Mouse (Mus musculus) left cerebral cortex, postnatal 10 days (tissue): ENCODE measurements at regions not wholly inside any gene's neighbourhood (a gene's known extent, or its start where the extent isn't known, plus 50 kb on each side); places are given as distances from the start of the nearest gene placed in this dataset.

ENCODE experiments used
- DNase-seq, 2 experiments: peaks; one replicate each; pipeline ENCODE4 v3.0.0; 2021 to 2022; ENCODE audit warnings: low spot score in 2 of 2, mixed read lengths in 1 of 2; ENCODE audit errors: extremely low spot score in 1 of 2
- intact Hi-C: fragments of 180-260 bp; cut with DNase I; formaldehyde crosslinking; loops from one replicate; pipeline ENCODE4 v1.15.1; 2025

GRCm38 (mm10) chr11:17460024-17460919 lies 202.9 kb downstream of the C1d start:
- peak; percentile 4 to 16 for DNase-seq
- intact Hi-C loops = loop anchor here (5.0 to 10.0 kb wide), 3 partner anchors 175 to 1562 kb away; no protein-coding TSS in a partner anchor

DNA sequence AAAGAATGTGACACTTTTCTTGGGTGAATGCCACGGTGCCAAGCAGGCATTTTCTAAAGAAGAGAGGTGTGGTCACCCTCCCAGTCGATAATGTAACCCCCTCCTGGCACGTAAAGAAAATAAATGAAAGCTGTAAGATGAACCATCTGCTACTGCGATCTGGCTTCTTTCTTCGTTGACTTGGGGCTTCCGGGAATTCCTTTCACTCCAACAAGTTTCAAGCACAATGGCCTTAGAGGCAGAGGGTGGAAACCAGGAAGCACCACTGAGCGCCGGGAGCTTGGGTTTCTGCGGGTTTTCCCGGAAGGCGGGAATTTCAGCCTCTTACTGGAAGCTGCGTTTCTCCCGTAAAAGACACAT lies 203.5 kb downstream of the C1d start:
- DNase-seq = no peak
- intact Hi-C loops = loop anchor here (5.0 to 10.0 kb wide), 3 partner anchors 176 to 1561 kb away; no protein-coding TSS in a partner anchor

- DNase-seq = no peak
- intact Hi-C loops = loop anchor here (5.0 to 10.0 kb wide), 3 partner anchors 177 to 1561 kb away; no protein-coding TSS in a partner anchor
These were observed 204.3 kb downstream of the C1d start for GRCm38 (mm10) chr11:17461701-17462100.

GRCm38 (mm10) chr11:17464875-17465274 lies 207.5 kb downstream of the C1d start:
- DNase-seq = peak; percentile 13 to 22
- intact Hi-C loops = loop anchor here (5.0 to 10.0 kb wide), 3 partner anchors 180 to 1557 kb away; no protein-coding TSS in a partner anchor

DNA sequence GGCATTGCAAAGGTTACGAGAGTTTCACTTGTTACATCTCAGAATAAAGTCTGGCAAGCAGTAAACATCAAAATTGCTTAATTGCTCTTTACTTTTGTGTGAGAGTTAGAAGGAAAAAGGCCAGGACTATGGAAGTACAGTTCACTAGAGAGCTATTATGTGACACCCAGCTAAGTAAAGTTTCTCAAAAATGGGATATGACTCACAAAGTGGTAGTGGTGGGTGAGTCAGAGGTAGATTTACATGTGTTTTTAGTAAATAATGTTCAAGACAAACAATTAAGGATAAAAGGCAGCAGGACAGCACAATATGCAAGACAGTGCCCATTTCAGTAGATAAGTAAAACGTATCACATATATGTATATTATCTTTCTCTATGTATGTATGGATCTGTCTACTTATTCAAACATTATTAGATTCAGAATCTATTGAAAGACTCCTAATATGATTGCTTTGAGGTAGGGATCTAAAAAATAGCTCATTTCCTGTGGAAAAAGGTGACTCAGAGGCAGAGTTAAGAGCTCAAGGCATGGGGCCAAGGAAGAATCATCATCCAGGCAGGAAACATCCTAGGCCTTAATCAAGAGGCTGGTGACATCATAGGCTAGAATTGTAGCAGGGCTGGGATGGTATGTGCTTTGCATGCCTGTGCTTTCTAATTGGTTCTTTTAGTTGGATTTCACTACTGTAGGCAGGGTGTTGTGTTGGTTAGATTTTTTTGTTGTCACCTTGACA lies 211.2 kb downstream of the C1d start:
- DNase-seq = no peak
- intact Hi-C loops = loop anchor here (10.0 kb wide), 1 partner anchor 184 kb away; no protein-coding TSS in a partner anchor

GRCm38 (mm10) chr11:17481436-17481996 lies 224.1 kb downstream of the C1d start:
- intact Hi-C loops = no loop called here
- no peak for DNase-seq

- intact Hi-C loops = no loop called here
- DNase-seq = no peak
These were observed 226.6 kb downstream of the C1d start for GRCm38 (mm10) chr11:17483849-17484441.

DNA sequence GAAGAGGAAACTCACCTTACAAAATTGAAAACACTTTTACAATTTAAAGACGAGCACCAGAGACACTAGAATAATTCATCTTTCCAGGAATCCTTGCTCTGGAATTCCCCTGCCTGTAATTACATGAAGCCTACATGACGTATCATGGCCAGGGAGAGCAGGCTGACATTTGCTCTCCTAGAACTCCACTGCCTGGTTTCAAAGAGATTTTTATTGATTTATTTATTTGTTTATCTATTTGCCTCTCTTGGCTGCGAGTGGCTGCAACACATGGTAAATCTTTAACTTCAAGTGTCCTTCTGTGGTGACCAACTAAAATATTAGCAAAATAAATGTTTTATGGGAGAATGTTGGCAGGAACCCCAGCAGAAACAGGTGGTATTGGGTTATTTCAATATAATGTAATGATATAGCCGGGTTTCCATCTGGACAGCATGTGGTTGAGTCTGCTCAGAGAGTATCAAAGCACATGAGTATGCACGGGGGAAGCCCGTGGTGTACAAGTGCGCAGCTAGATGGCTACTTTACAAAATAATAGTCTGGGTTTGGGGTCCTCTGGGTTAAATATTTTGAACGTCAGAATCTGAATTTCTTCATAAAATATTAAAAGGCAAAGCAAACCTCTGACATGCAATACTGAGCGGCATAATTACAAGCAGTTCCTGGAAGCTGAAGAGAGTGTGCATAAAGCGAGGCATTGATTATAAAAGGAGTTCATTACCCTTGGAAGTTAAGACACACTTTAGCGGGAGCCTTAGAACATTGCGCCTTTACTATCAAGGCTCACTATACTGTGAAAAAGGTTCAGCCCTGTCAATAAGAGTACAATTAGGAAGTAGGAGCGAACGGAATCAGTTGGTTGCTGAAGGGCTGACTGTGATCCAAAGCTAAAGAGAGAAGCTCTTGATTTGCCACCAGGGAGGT lies 244.0 kb downstream of the C1d start:
- DNase-seq = no peak
- intact Hi-C loops = no loop called here

DNA sequence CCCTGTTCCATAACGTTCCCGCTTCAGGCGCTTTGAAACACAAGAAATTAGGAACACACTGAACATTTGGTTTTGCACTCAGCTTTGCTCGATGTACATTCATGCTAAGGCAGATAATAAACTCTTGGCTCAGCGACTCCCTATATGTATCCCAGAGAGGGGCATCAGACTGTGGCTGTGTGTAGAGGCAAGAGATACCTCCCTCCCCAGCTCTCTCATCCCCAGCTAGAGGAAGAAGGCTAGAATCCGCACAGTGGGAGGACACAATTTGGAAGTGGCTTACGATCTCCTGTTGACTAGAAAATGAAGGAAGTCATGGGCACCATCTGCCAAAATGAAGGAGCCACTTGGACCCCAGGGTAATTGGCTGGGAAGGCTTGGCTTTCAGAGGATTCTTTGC lies 244.7 kb downstream of the C1d start:
- no peak for DNase-seq
- intact Hi-C loops = no loop called here

DNA sequence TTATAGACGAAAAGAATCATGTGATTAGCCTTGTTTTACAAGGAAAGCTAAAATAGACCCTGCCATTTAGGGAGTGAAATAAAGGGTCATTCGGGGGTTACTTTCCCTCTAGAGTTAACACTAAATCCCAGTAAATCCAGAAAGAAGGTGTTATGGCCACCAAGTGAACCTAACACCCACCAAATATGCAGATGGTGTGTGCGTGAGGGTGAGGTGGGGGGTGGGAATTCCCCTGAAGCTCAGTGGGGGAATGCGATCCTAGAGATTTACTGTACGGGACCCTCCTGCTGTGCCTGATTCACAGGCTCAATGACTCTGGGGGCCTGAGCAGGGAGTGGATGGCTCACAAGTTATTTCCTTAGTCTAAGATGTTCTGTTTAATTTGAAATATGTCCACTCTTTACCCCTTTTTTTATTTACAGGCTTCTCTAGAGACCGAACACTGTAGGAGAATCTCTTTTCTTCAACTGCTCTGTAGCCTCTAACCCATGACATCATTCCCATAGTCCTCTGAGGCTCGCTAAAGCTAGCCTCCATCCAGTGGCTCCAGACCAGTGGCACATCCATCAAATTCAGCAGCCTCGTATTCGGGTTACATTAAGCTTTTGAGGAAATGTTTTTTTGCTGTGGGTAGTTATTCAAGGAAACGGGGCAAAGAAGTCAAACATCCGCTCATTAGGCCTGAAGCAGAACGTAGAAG lies 265.0 kb downstream of the C1d start:
- intact Hi-C loops = no loop called here

GRCm38 (mm10) chr11:17523329-17523728 lies 265.9 kb downstream of the C1d start:
- DNase-seq = no peak

More for the DNA sequence above, 265.0 kb downstream of the C1d start:
- no peak for DNase-seq

DNA sequence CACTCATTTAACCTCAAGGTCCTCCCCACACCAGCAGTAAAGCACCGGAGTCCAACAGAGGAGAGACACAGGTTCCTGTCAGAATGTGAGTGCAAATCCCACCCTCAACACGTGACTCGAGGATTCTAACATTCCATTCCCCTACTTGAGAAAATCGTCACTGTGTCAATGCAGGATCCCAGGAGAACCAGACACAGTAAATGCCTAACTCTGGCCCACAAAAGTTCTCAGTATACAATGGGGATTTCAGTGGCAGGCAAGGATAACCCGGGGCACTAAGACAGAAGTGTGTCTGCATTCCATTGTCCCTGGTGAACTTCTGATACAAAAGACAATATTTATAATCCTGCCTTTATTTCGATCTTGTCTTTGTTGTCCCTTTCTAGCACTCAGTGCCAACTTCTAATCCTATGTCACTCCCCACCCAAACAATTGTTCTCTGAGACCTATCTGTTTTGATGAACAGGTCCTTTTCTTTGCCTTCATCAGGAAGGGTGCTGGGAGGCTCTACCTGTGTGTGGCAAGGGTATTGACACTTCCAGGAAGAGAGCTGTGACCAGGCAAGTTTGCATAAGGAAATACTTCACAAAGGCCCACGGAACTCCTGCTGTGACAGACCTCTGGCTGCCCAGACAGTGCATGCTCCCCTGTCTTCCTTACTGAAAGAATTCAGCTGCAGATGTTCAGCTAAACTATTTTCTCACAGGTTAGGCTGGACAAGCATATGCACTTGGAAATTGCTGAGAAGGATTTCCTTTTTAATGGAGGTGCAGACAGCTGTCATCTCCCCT lies 267.8 kb downstream of the C1d start:
- DNase-seq = no peak
- intact Hi-C loops = no loop called here

More at GRCm38 (mm10) chr11:17523329-17523728, 265.9 kb downstream of the C1d start:
- intact Hi-C loops = no loop called here

- peak in 1 of 2 experiments; percentile 9 for DNase-seq
These were observed 269.1 kb downstream of the C1d start for GRCm38 (mm10) chr11:17526476-17526875.

GRCm38 (mm10) chr11:17528609-17529008 lies 271.2 kb downstream of the C1d start:
- intact Hi-C loops = no loop called here
- peak in 1 of 2 experiments; percentile 18 for DNase-seq

More at GRCm38 (mm10) chr11:17526476-17526875, 269.1 kb downstream of the C1d start:
- intact Hi-C loops = no loop called here

- DNase-seq = no peak
- intact Hi-C loops = no loop called here
These were observed 276.3 kb downstream of the C1d start for GRCm38 (mm10) chr11:17533706-17534105.

DNA sequence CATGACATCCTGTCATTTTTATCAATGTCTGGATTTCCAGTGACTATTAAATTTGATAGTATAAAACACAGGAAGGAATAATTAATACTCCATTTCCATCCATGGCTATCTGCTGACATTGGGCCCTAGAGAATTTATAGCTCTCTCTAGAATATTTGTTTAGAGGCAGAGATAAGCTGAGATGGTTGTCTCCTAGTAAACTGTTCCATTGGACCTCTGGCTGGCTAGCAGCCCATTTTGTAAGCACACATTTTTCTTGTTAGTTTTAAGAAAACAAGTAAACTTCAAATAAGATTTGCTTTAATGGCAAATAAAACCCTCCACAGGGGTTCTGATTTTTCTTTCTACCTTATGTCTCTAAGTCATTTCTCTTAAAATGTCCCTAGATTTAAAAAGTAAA lies 288.9 kb downstream of the C1d start:
- no peak for DNase-seq
- intact Hi-C loops = no loop called here

DNA sequence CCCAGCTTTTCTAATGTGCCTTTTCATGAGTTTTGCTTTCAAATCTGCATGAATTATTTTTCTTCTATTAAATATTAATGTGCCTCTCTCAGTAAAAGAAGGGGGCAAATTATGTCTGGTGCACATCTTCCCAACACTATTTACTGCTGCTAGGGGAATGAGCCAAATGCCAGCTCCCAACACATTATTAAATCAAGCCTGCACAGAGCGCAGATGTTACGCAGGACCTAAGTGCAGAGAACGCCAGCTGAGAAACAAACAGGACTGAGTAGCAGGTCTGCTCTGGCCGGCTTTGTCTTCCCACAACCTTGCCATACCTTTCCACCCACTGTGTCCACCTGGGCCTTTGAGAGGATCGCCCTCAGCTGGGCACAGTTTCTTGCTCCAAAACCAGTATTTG lies 291.8 kb downstream of the C1d start:
- intact Hi-C loops = no loop called here

More for the DNA sequence above, 291.8 kb downstream of the C1d start:
- DNase-seq = no peak
